Mouse (Mus musculus): Measurements from ENCODE around the gene Adgre4. TPM values are rescaled to one million over a fixed set of nuclear protein-coding genes. Genes with fewer than 3 reads are reported as not detected.
"Not testable (repeated sequence)": the region's sequence is repeated elsewhere in the genome, so short reads cannot be mapped to it uniquely, and the experiment has no call there.

The Adgre4 gene
- polyA plus RNA-seq, 1 experiment from 2014 or later, result 0.18 TPM

DNA sequence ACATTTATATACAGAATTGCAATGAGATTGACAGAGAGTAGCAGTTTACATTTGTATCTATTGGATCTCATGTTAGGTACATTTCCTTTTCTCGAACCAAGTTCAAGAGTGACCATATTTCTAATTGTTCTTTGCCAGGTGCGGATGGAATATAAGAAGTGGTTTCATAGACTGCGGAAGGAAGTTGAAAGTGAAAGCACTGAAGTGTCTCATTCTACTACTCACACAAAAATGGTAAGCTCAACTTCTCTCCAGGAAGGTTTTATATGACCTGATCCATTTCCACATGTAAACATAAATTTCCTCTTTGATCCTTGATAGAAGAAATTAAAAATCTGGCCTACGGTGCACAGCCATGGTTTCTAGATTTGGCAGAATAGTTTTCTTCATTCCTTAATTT lies 93.3 kb downstream of the Adgre4 start:
- H3K36me3 ChIP-seq, result no peaks in the 10 kb centered on the region
- H3K9ac ChIP-seq (replicated peaks), result no peak overlapping the region
- 94% methylated on average over 4 of the region's 4 CpGs for WGBS
- no peaks in the 10 kb centered on the region for H3K27me3 ChIP-seq (replicated peaks)
- no peak for ATAC-seq (ENCODE audit: low FRiP score)
- H3K4me1 ChIP-seq, result no peaks in the 10 kb centered on the region
- no peak overlapping the region for H3K27ac ChIP-seq (replicated peaks)
- no peak overlapping the region for H3K4me2 ChIP-seq
- H3K9me3 ChIP-seq (replicated peaks), result no peaks in the 10 kb centered on the region
- H3K4me3 ChIP-seq (replicated peaks), result no peak overlapping the region

DNA sequence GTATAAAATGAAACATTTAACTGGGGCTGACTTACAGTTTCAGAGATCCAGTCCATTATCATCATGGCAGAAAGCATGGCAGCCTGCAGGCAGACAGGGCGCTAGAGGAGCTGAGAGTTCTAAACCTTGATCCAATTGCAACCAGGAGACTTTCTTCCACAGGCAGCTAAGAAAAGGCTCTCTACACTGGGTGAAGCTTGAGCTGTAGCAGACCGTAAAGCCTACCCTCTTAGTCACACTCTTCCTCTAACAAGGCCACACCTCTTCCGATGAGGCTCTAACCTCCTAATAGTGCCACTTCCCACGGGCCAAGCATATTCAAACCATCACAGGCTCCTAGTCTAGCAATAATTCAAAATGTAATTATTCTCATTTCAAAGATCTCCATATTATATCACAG lies 127.4 kb downstream of the Adgre4 start:
- H3K9me3 ChIP-seq (replicated peaks), result no peaks in the 10 kb centered on the region
- H3K4me2 ChIP-seq, result peak overlapping the region; percentile 59
- H3K4me3 ChIP-seq (replicated peaks), result no peak overlapping the region
- H3K9ac ChIP-seq (replicated peaks), result no peak overlapping the region; the same call in 1 of the 2 replicates
- H3K4me1 ChIP-seq, result peaks cover 19% of the 10 kb centered on the region
- H3K36me3 ChIP-seq, result no peaks in the 10 kb centered on the region
- 91% methylated on average over 4 of the region's 4 CpGs for WGBS
- H3K27ac ChIP-seq (replicated peaks), result no peak overlapping the region
- H3K27me3 ChIP-seq (replicated peaks), result no peaks in the 10 kb centered on the region
- ATAC-seq (ENCODE audit: low FRiP score), result no peak

DNA sequence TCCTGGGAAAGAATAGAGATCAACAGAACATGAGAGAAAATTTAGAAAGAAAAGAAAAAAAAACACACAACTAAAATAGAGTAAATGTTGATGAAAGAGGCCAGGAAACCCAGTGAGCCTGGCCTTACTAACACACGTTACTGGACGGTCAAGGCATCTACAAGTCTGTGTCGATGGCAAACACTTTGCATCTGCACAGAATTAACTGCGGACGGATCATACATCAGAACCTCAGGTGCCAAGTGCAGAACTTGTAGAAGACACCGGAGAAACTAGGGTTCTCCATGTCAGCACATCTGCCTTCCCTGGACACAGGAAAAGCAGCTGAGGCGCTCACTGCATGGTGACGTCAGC lies 128.5 kb downstream of the Adgre4 start:
- not testable (repeated sequence) for H3K9me3 ChIP-seq (replicated peaks); H3K36me3 ChIP-seq; H3K27me3 ChIP-seq (replicated peaks); ATAC-seq (ENCODE audit: low FRiP score)
- 1% methylated on average over 8 of the region's 8 CpGs for WGBS
- peak overlapping the region; percentile 59 for H3K4me2 ChIP-seq
- peak overlapping the region; percentile 46 for H3K4me3 ChIP-seq (replicated peaks)
- H3K27ac ChIP-seq (replicated peaks), result peak overlapping the region; percentile 84
- H3K9ac ChIP-seq (replicated peaks), result peak overlapping the region; percentile 53
- peaks cover 19% of the 10 kb centered on the region for H3K4me1 ChIP-seq

DNA sequence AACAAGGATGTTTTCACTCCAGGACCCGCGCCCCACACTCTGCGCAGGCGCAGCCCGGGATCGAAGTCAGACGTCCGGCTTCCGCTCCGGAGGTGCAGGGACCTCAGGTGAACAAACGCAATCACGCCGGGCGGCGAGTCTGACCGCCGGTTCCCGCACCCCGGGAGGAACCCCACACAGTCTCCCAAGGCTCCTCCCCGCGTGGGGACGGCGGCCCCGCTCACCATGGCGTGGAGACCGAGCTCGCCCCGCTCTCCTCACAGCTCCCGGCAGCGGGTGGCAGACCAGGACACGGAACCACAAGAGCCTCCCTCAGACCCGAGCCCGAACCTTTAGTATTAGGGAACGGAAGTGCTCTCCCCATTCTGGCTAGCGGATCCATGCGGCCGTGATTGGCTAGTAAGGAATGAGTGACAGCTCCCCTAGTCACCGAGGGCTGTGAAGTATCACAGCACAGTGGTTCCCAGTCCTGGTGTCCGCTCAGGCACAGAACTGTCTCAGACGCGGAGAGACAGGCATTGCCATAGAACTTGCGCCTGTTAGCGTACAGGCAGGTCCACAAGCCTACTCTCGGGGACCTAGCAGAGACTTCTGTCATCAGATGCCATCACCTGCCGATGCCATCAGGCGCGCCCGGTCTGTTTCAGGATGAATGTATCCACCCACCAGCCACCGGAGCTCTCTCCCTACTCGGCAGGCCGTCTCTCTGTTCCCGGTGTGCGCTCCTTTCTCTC lies 129.0 kb downstream of the Adgre4 start, which contains the start of gene Zfp119a:
Gene Zfp119a (minus strand): TSS at position 295 of the 734 bp plus-strand sequence.
- H3K9me3 ChIP-seq (replicated peaks); H3K36me3 ChIP-seq; H3K27me3 ChIP-seq (replicated peaks): not testable (repeated sequence)
- H3K27ac ChIP-seq (replicated peaks), result peak within 1 kb of the TSS; percentile 84
- peak within 1 kb of the TSS; percentile 59 for H3K4me2 ChIP-seq
- ATAC-seq (ENCODE audit: low FRiP score), result peak; percentile 100
- peak within 1 kb of the TSS; percentile 55 for H3K9ac ChIP-seq (replicated peaks)
- under 1% methylated on average over 45 of the region's 53 CpGs for WGBS
- peaks cover 19% of the 10 kb centered on the region for H3K4me1 ChIP-seq
- peak within 1 kb of the TSS; percentile 46 for H3K4me3 ChIP-seq (replicated peaks)

GRCm38 (mm10) chr17:55883631-55884030 lies 133.8 kb downstream of the Adgre4 start:
- 39% methylated on average over 2 of the region's 2 CpGs for WGBS
- no peaks in the 10 kb centered on the region for H3K36me3 ChIP-seq
- no peak overlapping the region for H3K4me3 ChIP-seq (replicated peaks)
- H3K27ac ChIP-seq (replicated peaks), result no peak overlapping the region
- peaks cover 22% of the 10 kb centered on the region for H3K27me3 ChIP-seq (replicated peaks)
- H3K4me2 ChIP-seq, result no peak overlapping the region
- peaks cover 5% of the 10 kb centered on the region for H3K4me1 ChIP-seq
- H3K9me3 ChIP-seq (replicated peaks), result no peaks in the 10 kb centered on the region
- no peak overlapping the region for H3K9ac ChIP-seq (replicated peaks)
- no peak for ATAC-seq (ENCODE audit: low FRiP score)

DNA sequence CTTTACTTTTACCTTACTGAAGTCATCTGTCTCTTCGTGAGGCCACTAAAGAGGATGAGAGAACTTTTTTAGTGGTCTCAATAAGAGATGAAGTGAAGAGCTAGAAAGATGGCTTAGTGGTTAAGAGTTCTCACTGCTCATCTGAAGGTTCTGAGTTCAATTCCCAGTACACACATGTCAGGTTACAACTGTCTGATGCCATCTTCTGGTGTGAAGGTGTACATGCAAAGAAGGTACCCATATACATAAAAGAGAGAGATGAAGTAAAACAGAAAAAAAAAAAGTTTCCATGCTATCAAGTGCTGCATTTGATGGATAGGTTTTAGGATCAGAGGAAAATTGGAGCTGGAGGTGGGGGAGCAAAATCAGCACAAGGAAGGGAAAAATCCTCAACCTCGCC lies 135.1 kb downstream of the Adgre4 start:
- H3K4me2 ChIP-seq, result no peak overlapping the region
- H3K27ac ChIP-seq (replicated peaks), result no peak overlapping the region
- H3K9ac ChIP-seq (replicated peaks), result no peak overlapping the region
- H3K36me3 ChIP-seq, result no peaks in the 10 kb centered on the region
- no peaks in the 10 kb centered on the region; the same call in 1 of the 2 replicates for H3K4me1 ChIP-seq
- peaks cover 25% of the 10 kb centered on the region for H3K27me3 ChIP-seq (replicated peaks)
- 60% methylated on average over 2 of the region's 2 CpGs for WGBS
- no peak overlapping the region for H3K4me3 ChIP-seq (replicated peaks)
- no peak for ATAC-seq (ENCODE audit: low FRiP score)
- H3K9me3 ChIP-seq (replicated peaks), result no peaks in the 10 kb centered on the region

DNA sequence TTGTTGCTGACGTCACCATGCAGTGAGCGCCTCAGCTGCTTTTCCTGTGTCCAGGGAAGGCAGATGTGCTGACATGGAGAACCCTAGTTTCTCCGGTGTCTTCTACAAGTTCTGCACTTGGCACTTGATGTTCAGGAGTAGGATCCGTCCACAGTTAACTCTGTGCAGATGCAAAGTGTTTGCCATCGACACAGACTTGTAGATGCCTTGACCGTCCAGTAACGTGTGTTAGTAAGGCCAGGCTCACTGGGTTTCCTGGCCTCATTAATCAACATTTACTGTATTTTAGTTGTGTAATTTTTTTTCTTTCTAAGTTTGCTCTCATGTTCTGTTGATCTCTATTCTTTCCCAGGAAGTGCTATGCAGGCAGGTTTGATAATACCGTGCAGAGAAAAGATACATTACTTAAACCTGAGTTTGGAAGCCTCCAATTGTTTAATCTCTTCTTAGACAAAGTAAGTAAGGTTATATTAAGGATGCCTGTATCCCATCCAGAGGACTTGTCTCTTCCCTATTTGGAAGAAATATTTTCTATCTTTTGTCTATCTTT lies 142.7 kb downstream of the Adgre4 start:
- Histone ChIP-seq H3K4me3 (replicated peaks) (peak overlapping the region; percentile 49), H3K9ac (replicated peaks) (peak overlapping the region; percentile 46), H3K4me2 (peak overlapping the region; percentile 59), H3K27ac (replicated peaks) (peak overlapping the region; percentile 75; the same call in 1 of the 2 replicates)
- not testable (repeated sequence) for H3K36me3 ChIP-seq; ATAC-seq (ENCODE audit: low FRiP score); H3K9me3 ChIP-seq (replicated peaks); H3K27me3 ChIP-seq (replicated peaks); H3K4me1 ChIP-seq
- 11% methylated on average over 6 of the region's 8 CpGs for WGBS

GRCm38 (mm10) chr17:55903087-55903486 lies 153.3 kb downstream of the Adgre4 start:
- Histone ChIP-seq H3K27me3 (replicated peaks) (no peaks in the 10 kb centered on the region), H3K4me3 (replicated peaks) (no peak overlapping the region), H3K36me3 (peaks cover 9% of the 10 kb centered on the region), H3K4me1 (no peaks in the 10 kb centered on the region), H3K9ac (replicated peaks) (no peak overlapping the region), H3K4me2 (no peak overlapping the region), H3K27ac (replicated peaks) (no peak overlapping the region), H3K9me3 (replicated peaks) (peaks cover 5% of the 10 kb centered on the region; the same call in 1 of the 2 replicates)
- ATAC-seq (ENCODE audit: low FRiP score), result no peak
- 61% methylated on average over 2 of the region's 2 CpGs for WGBS

Other genes with a start within 250 kb of the Adgre4 start
- 0.03 TPM in 1 of 2 replicates, not detected in the other for gene Vmn2r118, start 124.8 kb upstream of the Adgre4 start, polyA plus RNA-seq (2015; fragmentation: Nextera tagmentation; extraction: Ambion mirVana)
- 7.2 TPM in 2 replicates for gene Pot1b, start 37.4 kb upstream of the Adgre4 start, polyA plus RNA-seq (2015; fragmentation: Nextera tagmentation; extraction: Ambion mirVana)
- 10.8 and 11.2 TPM in 2 replicates for gene Zfp119a, start 128.9 kb downstream of the Adgre4 start, polyA plus RNA-seq (2015; fragmentation: Nextera tagmentation; extraction: Ambion mirVana)
- gene Zfp959, start 142.1 kb downstream of the Adgre4 start, polyA plus RNA-seq (2015; fragmentation: Nextera tagmentation; extraction: Ambion mirVana), result 14.7 and 14.8 TPM in 2 replicates
- 9.2 and 9.3 TPM in 2 replicates for gene Zfp119b, start 199.5 kb downstream of the Adgre4 start, polyA plus RNA-seq (2015; fragmentation: Nextera tagmentation; extraction: Ambion mirVana)
- gene Ebi3, start 202.7 kb downstream of the Adgre4 start, polyA plus RNA-seq (2015; fragmentation: Nextera tagmentation; extraction: Ambion mirVana), result 7.4 and 9.0 TPM in 2 replicates
- 19.5 and 23.5 TPM in 2 replicates for gene Yju2, start 209.1 kb downstream of the Adgre4 start, polyA plus RNA-seq (2015; fragmentation: Nextera tagmentation; extraction: Ambion mirVana)
- 152 and 195 TPM in 2 replicates for gene Shd, start 220.5 kb downstream of the Adgre4 start, polyA plus RNA-seq (2015; fragmentation: Nextera tagmentation; extraction: Ambion mirVana)
- 189 and 228 TPM in 2 replicates for gene Fsd1, start 236.5 kb downstream of the Adgre4 start, polyA plus RNA-seq (2015; fragmentation: Nextera tagmentation; extraction: Ambion mirVana)

Data from neural tube, embryonic 15.5 days (tissue).